Comparison of ENCODE assay signal across 10 mouse cellular contexts in genomic region chr14:25489336-25490078, GRCm38 (mm10). TPM values are rescaled to one million over a fixed set of nuclear protein-coding genes. Genes with fewer than 3 reads are reported as not detected.
DNase-seq lines count a peak whose midpoint lies in the region; ATAC-seq and TF ChIP-seq lines count a peak whose summit lies in the region.
"Had no signal": no experiment of that assay in that cellular context is flagged by ENCODE, and none has a peak within 500 bp of the region (broad histone marks: within the 10 kb centered on the region; RNA-seq: fewer than 3 reads in every experiment).

No protein-coding gene starts in this region.

- TF ChIP-seq EP300 in heart, postnatal 0 days (IDR thresholded peaks at IDR 0.05; ENCODE audit: low read depth), result no peak

- DNase-seq in hindbrain, embryonic 11.5 days (ENCODE audit: low spot score), result no peak
- peak; percentile 68 for DNase-seq in adrenal gland, postnatal 25 days
- no peak for DNase-seq in heart, postnatal 0 days (ENCODE audit: low spot score)
- peak; percentile 53 for DNase-seq in lung, postnatal 10 days
- no peak for DNase-seq in embryo, embryonic 9.5 days (ENCODE audit: extremely low spot score)
- DNase-seq: embryo, embryonic 11 days; right cerebral cortex, postnatal 4 days had no signal

- H3K27ac ChIP-seq in hindbrain, embryonic 13.5 days, result peak overlapping the region; percentile 14; the same call in 1 of the 2 replicates
- H3K27ac ChIP-seq in hindbrain, embryonic 11.5 days (ENCODE audit: low read depth, low read length), result no peak overlapping the region
- H3K27ac ChIP-seq in heart, postnatal 0 days (ENCODE audit: low read depth), result peak overlapping the region; percentile 93
- H3K27ac ChIP-seq in forebrain, embryonic 12.5 days, result no peak overlapping the region
- no peak overlapping the region for H3K27ac ChIP-seq in forebrain, embryonic 15.5 days (replicated peaks)

- 77% methylated on average over 6 of the region's 6 CpGs for WGBS in hindbrain, embryonic 13.5 days
- WGBS in hindbrain, embryonic 11.5 days, result 87% methylated on average over 6 of the region's 6 CpGs
- 49% methylated on average over 6 of the region's 6 CpGs for WGBS in heart, postnatal 0 days
- WGBS in forebrain, embryonic 12.5 days, result 76% methylated on average over 6 of the region's 6 CpGs
- 67% methylated on average over 6 of the region's 6 CpGs for WGBS in forebrain, embryonic 15.5 days

- no peak for ATAC-seq in hindbrain, embryonic 13.5 days (ENCODE audit: low FRiP score)
- ATAC-seq in hindbrain, embryonic 11.5 days (ENCODE audit: low FRiP score), result no peak
- no peak for ATAC-seq in heart, postnatal 0 days (ENCODE audit: insufficient read depth, low read depth)
- no peak for ATAC-seq in forebrain, embryonic 12.5 days (ENCODE audit: low FRiP score)
- no peak for ATAC-seq in forebrain, embryonic 15.5 days (replicated peaks)

- no peaks in the 10 kb centered on the region for H3K27me3 ChIP-seq in hindbrain, embryonic 13.5 days
- no peaks in the 10 kb centered on the region for H3K27me3 ChIP-seq in hindbrain, embryonic 11.5 days (ENCODE audit: control insufficient read depth, insufficient read depth, low read length)
- H3K27me3 ChIP-seq in heart, postnatal 0 days (ENCODE audit: control insufficient read depth, insufficient read depth, low read length), result no peaks in the 10 kb centered on the region
- H3K27me3 ChIP-seq in forebrain, embryonic 12.5 days, result no peaks in the 10 kb centered on the region
- H3K27me3 ChIP-seq in forebrain, embryonic 15.5 days, result no peaks in the 10 kb centered on the region

- H3K9ac ChIP-seq in hindbrain, embryonic 13.5 days, result 0 out of 2 replicates have a peak overlapping the region, but pooled peaks have one; percentile 35
- no peak overlapping the region for H3K9ac ChIP-seq in hindbrain, embryonic 11.5 days (ENCODE audit: low read depth, low read length)
- no peak overlapping the region; the same call in 1 of the 2 replicates for H3K9ac ChIP-seq in heart, postnatal 0 days (replicated peaks; ENCODE audit: low read depth, low read length)
- no peak overlapping the region for H3K9ac ChIP-seq in forebrain, embryonic 12.5 days
- H3K9ac ChIP-seq in forebrain, embryonic 15.5 days (replicated peaks), result no peak overlapping the region

- H3K4me1 ChIP-seq in hindbrain, embryonic 13.5 days (replicated peaks), result peaks cover 99% of the 10 kb centered on the region
- H3K4me1 ChIP-seq in hindbrain, embryonic 11.5 days (replicated peaks; ENCODE audit: control insufficient read depth, insufficient read depth, low read length), result peaks cover 20% of the 10 kb centered on the region
- peaks cover 83% of the 10 kb centered on the region for H3K4me1 ChIP-seq in heart, postnatal 0 days (ENCODE audit: control insufficient read depth, insufficient read depth)
- peaks cover 98% of the 10 kb centered on the region for H3K4me1 ChIP-seq in forebrain, embryonic 12.5 days
- peaks cover 89% of the 10 kb centered on the region for H3K4me1 ChIP-seq in forebrain, embryonic 15.5 days

- no peak overlapping the region for H3K4me2 ChIP-seq in hindbrain, embryonic 13.5 days
- no peak overlapping the region for H3K4me2 ChIP-seq in hindbrain, embryonic 11.5 days (replicated peaks; ENCODE audit: low read depth, low read length)
- H3K4me2 ChIP-seq in heart, postnatal 0 days (ENCODE audit: low read depth, low read length), result no peak overlapping the region
- H3K4me2 ChIP-seq in forebrain, embryonic 12.5 days, result no peak overlapping the region
- no peak overlapping the region for H3K4me2 ChIP-seq in forebrain, embryonic 15.5 days (replicated peaks)

- TF ChIP-seq CTCF in heart, postnatal 0 days (IDR thresholded peaks at IDR 0.05; ENCODE audit: low read depth), result no peak

- H3K4me3 ChIP-seq in hindbrain, embryonic 13.5 days, result no peak overlapping the region
- H3K4me3 ChIP-seq in hindbrain, embryonic 11.5 days (ENCODE audit: low read depth, low read length), result no peak overlapping the region
- H3K4me3 ChIP-seq in heart, postnatal 0 days (ENCODE audit: low read depth, low read length), result no peak overlapping the region
- no peak overlapping the region for H3K4me3 ChIP-seq in forebrain, embryonic 12.5 days (replicated peaks)
- H3K4me3 ChIP-seq in forebrain, embryonic 15.5 days, result no peak overlapping the region

- no peaks in the 10 kb centered on the region for H3K9me3 ChIP-seq in hindbrain, embryonic 13.5 days
- no peaks in the 10 kb centered on the region for H3K9me3 ChIP-seq in hindbrain, embryonic 11.5 days (ENCODE audit: control insufficient read depth, low read length)
- no peaks in the 10 kb centered on the region for H3K9me3 ChIP-seq in heart, postnatal 0 days (replicated peaks; ENCODE audit: control insufficient read depth, low read length)
- no peaks in the 10 kb centered on the region for H3K9me3 ChIP-seq in forebrain, embryonic 12.5 days
- no peaks in the 10 kb centered on the region for H3K9me3 ChIP-seq in forebrain, embryonic 15.5 days

- H3K36me3 ChIP-seq in hindbrain, embryonic 13.5 days, result no peaks in the 10 kb centered on the region
- no peaks in the 10 kb centered on the region for H3K36me3 ChIP-seq in hindbrain, embryonic 11.5 days (ENCODE audit: control insufficient read depth, insufficient read depth, low read length)
- H3K36me3 ChIP-seq in heart, postnatal 0 days (replicated peaks; ENCODE audit: control insufficient read depth, insufficient read depth, low read length), result no peaks in the 10 kb centered on the region
- no peaks in the 10 kb centered on the region for H3K36me3 ChIP-seq in forebrain, embryonic 12.5 days (replicated peaks)
- H3K36me3 ChIP-seq in forebrain, embryonic 15.5 days, result no peaks in the 10 kb centered on the region

RNA-seq across cellular contexts. Expression of gene Zmiz1, which starts 30.5 kb away (rescaled TPM):
- polyA plus RNA-seq in hindbrain, embryonic 13.5 days (2015; fragmentation: Nextera tagmentation; extraction: Ambion mirVana), result 58.5 and 65.3 TPM in 2 replicates
- polyA plus RNA-seq in hindbrain, embryonic 11.5 days (2014; fragmentation: Nextera tagmentation; extraction: Ambion mirVana), result 47.5 and 57.0 TPM in 2 replicates
- total RNA-seq in adrenal gland, postnatal 25 days (2021), result 125 and 153 TPM in 2 replicates
- 41.0 and 47.8 TPM in 2 replicates for total RNA-seq in heart, postnatal 0 days (2014; rRNA removed; ENCODE audit: low replicate concordance)
- polyA plus RNA-seq in heart, postnatal 0 days (2015; fragmentation: Nextera tagmentation; extraction: Ambion mirVana), result 12.4 and 13.8 TPM in 2 replicates
- polyA plus RNA-seq in forebrain, embryonic 12.5 days (2016; fragmentation: Nextera tagmentation; extraction: Ambion mirVana), result 64.1 and 68.3 TPM in 2 replicates
- polyA plus RNA-seq in forebrain, embryonic 15.5 days (2015; fragmentation: Nextera tagmentation; extraction: Ambion mirVana), result 57.5 and 63.9 TPM in 2 replicates

Comparison
In these comparisons a context has a peak if more than half of its experiments do, and no peak if none do; other contexts are left out.
1. H3K27ac ChIP-seq: peak in hindbrain, embryonic 13.5 days (single experiment) and heart, postnatal 0 days (single experiment); none in hindbrain, embryonic 11.5 days (single experiment), forebrain, embryonic 12.5 days (single experiment) and forebrain, embryonic 15.5 days (single experiment).
2. DNase-seq: peak in adrenal gland, postnatal 25 days (single experiment) and lung, postnatal 10 days (single experiment); none in hindbrain, embryonic 11.5 days (single experiment), heart, postnatal 0 days (single experiment) and embryo, embryonic 9.5 days (single experiment).